Mouse (Mus musculus) ES-E14 (cell line): ENCODE measurements at regions not wholly inside any gene's neighbourhood (a gene's known extent, or its start where the extent isn't known, plus 50 kb on each side); places are given as distances from the start of the nearest gene placed in this dataset.

Source experiments
- DNase-seq: peaks from one replicate; pipeline ENCODE4 v3.0.0-alpha.2; 2013; ENCODE audit warnings: low read depth, low spot score
- H3K27ac ChIP-seq: 2 replicates; pipeline ENCODE4 v1.5.1; 2012; ENCODE audit warnings: low read depth, mild to moderate bottlenecking, low read length, moderate library complexity, mixed read lengths; ENCODE audit not compliant: poor library complexity, insufficient read depth, severe bottlenecking
- H3K36me3 ChIP-seq: 2 replicates; pipeline ENCODE4 v1.6.1; 2012; ENCODE audit warnings: mild to moderate bottlenecking, low read length, moderate library complexity, mixed read lengths; ENCODE audit not compliant: control insufficient read depth, poor library complexity, insufficient read depth, severe bottlenecking
- H3K4me1 ChIP-seq, 2 experiments: fragments of 150-350 bp in 1 of 2; sonication (generic) in 1 of 2; 2 replicates each; pipeline ENCODE4 v1.6.1; 2012; ENCODE audit warnings: low read length in 2 of 2, mild to moderate bottlenecking in 1 of 2, mixed read lengths in 1 of 2; ENCODE audit not compliant: control insufficient read depth in 2 of 2, insufficient read depth in 2 of 2, poor library complexity in 1 of 2
- H3K4me3 ChIP-seq, 2 experiments: fragments of 150-350 bp in 1 of 2; sonication (generic) in 1 of 2; 2 replicates each; pipeline ENCODE4 v1.5.1; 2012; ENCODE audit warnings: low read length in 2 of 2, low read depth in 1 of 2, mild to moderate bottlenecking in 1 of 2, mixed read lengths in 1 of 2; ENCODE audit not compliant: insufficient read depth in 1 of 2, poor library complexity in 1 of 2, severe bottlenecking in 1 of 2
- H3K9ac ChIP-seq: 2 replicates; pipeline ENCODE4 v1.6.1; 2012; ENCODE audit warnings: low read depth, mild to moderate bottlenecking, low read length, mixed read lengths; ENCODE audit not compliant: poor library complexity, insufficient read depth, severe bottlenecking
- H3K9me3 ChIP-seq: fragments of 150-350 bp; sonication (generic); 2 replicates; pipeline ENCODE4 v1.6.1; 2012; ENCODE audit warnings: low read depth, mild to moderate bottlenecking, low read length; ENCODE audit not compliant: control insufficient read depth, insufficient read depth
- CHD2 ChIP-seq: IDR thresholded peaks from 2 replicates; pipeline ENCODE4 v1.6.1; 2014; ENCODE audit warnings: mild to moderate bottlenecking, low read depth, low read length, inconsistent platforms
- HCFC1 ChIP-seq: IDR thresholded peaks from 2 replicates; pipeline ENCODE4 v1.6.1; 2012; ENCODE audit warnings: low read length, inconsistent platforms, borderline replicate concordance; ENCODE audit not compliant: insufficient read depth
- MAFK ChIP-seq: IDR thresholded peaks from 2 replicates; pipeline ENCODE4 v1.6.1; 2014; ENCODE audit warnings: mild to moderate bottlenecking, low read depth, low read length, inconsistent platforms; ENCODE audit not compliant: insufficient read depth
- ZC3H11A ChIP-seq: IDR thresholded peaks from 2 replicates; pipeline ENCODE4 v1.6.1; 2012; ENCODE audit warnings: low read depth, mild to moderate bottlenecking, inconsistent platforms, low read length, borderline replicate concordance
- ZNF384 ChIP-seq: IDR thresholded peaks from 2 replicates; pipeline ENCODE4 v1.6.1; 2012; ENCODE audit warnings: low read depth, low read length, inconsistent platforms
- in situ Hi-C, 2 experiments: fragments of 600-800 bp; cut with MboI; formaldehyde crosslinking; loops; one replicate each; pipeline ENCODE4 v1.15.1; 2025; ENCODE audit warnings: low sequenced_read_pairs in 2 of 2, inconsistent platforms in 1 of 2; ENCODE audit not compliant: unreplicated experiment in 2 of 2

- Histone ChIP-seq H3K9ac (no peak overlapping the region), H3K27ac (no peak overlapping the region), H3K4me1 (no peaks in the 10 kb centered on the region), H3K4me3 (no peak overlapping the region), H3K9me3 (no peaks in the 10 kb centered on the region), H3K36me3 (no peaks in the 10 kb centered on the region)
- no peak for TF ChIP-seq CHD2
- no peak for TF ChIP-seq ZNF384
- no peak for TF ChIP-seq MAFK
- in situ Hi-C loops = loop anchor here (5.0 to 10.0 kb wide), 2 partner anchors 216 to 218 kb away; no protein-coding TSS in a partner anchor
- no peak for DNase-seq
Measured at GRCm38 (mm10) chr10:117459041-117459475, 79.2 kb upstream of the Cpsf6 start.

- no peak for DNase-seq
- Histone ChIP-seq H3K27ac (no peak overlapping the region), H3K9ac (no peak overlapping the region), H3K9me3 (no peaks in the 10 kb centered on the region), H3K4me1 (no peaks in the 10 kb centered on the region), H3K4me3 (no peak overlapping the region), H3K36me3 (no peaks in the 10 kb centered on the region)
- no peak for TF ChIP-seq HCFC1
- in situ Hi-C loops = loop anchor here (5.0 to 10.0 kb wide), 2 partner anchors 216 to 219 kb away; no protein-coding TSS in a partner anchor
Measured at GRCm38 (mm10) chr10:117458271-117459040, 78.6 kb upstream of the Cpsf6 start.

GRCm38 (mm10) chr10:117457701-117457950 lies 77.8 kb upstream of the Cpsf6 start:
- TF ChIP-seq MAFK = no peak
- TF ChIP-seq CHD2 = no peak
- DNase-seq = no peak
- H3K9me3 ChIP-seq = no peaks in the 10 kb centered on the region
- H3K4me1 ChIP-seq = peaks cover 0 to 5% of the 10 kb centered on the region in 2 experiments; a peak in 1 of 4 replicates
- H3K4me3 ChIP-seq = no peak overlapping the region
- H3K9ac ChIP-seq = no peak overlapping the region
- no peaks in the 10 kb centered on the region for H3K36me3 ChIP-seq
- in situ Hi-C loops = loop anchor here (5.0 to 10.0 kb wide), 2 partner anchors 217 to 220 kb away; no protein-coding TSS in a partner anchor
- no peak overlapping the region for H3K27ac ChIP-seq

- no peaks in the 10 kb centered on the region for H3K36me3 ChIP-seq
- H3K4me3 ChIP-seq = no peak overlapping the region
- H3K27ac ChIP-seq = no peak overlapping the region
- H3K9me3 ChIP-seq = no peaks in the 10 kb centered on the region
- H3K4me1 ChIP-seq = peaks cover 0 to 6% of the 10 kb centered on the region in 2 experiments; a peak in 1 of 4 replicates
- TF ChIP-seq CHD2 (no peak), MAFK (no peak), ZNF384 (no peak), HCFC1 (no peak), ZC3H11A (no peak)
- no peak overlapping the region for H3K9ac ChIP-seq
- no peak for DNase-seq
- in situ Hi-C loops = loop anchor here (5.0 to 10.0 kb wide), 2 partner anchors 218 to 220 kb away; no protein-coding TSS in a partner anchor
Measured at GRCm38 (mm10) chr10:117456904-117457700, 77.3 kb upstream of the Cpsf6 start.
